ENCODE assay signal across 19 mouse cellular contexts in the genomic region with DNA sequence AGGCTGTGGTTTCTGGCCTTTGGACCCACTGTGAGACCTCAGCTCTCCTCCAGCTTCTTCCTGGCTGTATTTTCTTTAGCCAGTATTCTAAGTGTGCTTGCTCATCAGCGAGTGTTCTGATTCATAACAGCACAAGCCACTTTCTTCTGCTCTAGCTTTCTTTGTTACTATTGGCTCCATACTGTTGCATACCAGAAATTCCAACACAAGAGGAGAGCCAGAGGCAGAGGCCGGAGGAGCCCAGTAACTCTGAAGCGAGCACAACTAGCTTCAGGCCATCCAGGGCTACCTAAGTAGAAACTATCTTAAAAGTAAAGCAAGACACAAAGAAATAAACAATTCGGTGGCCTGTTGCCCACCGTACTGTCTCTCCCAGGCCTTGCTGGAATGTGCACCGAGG. TPM values are rescaled to one million over a fixed set of nuclear protein-coding genes. Genes with fewer than 3 reads are reported as not detected.
DNase-seq lines count a peak whose midpoint lies in the region; ATAC-seq and TF ChIP-seq lines count a peak whose summit lies in the region.
"Had no signal": no experiment of that assay in that cellular context is flagged by ENCODE, and none has a peak within 500 bp of the region (broad histone marks: within the 10 kb centered on the region; RNA-seq: fewer than 3 reads in every experiment).

No protein-coding gene starts in this region.

- TF ChIP-seq CTCF in kidney, postnatal 0 days (IDR thresholded peaks at IDR 0.05; ENCODE audit: low read depth) = no peak

- H3K4me2 ChIP-seq in heart, embryonic 12.5 days = no peak overlapping the region
- H3K4me2 ChIP-seq in kidney, embryonic 16.5 days (replicated peaks; ENCODE audit: low read depth, low read length) = no peak overlapping the region
- no peak overlapping the region for H3K4me2 ChIP-seq in kidney, postnatal 0 days (ENCODE audit: low read length)
- H3K4me2 ChIP-seq: hindbrain, embryonic 14.5 days; midbrain, embryonic 11.5 days had no signal

- DNase-seq in heart, postnatal 25 days (ENCODE audit: low spot score) = no peak
- no peak for DNase-seq in kidney, adult 9 months
- DNase-seq in R1 (ENCODE audit: low read depth, low spot score) = peak; percentile 52
- peak; percentile 77 for DNase-seq in kidney, postnatal 0 days (ENCODE audit: low spot score)
- no peak for DNase-seq in urinary bladder, postnatal 14 days (ENCODE audit: low spot score)
- DNase-seq: adrenal gland, adult 2 months; cerebellum, adult 9-10 months; gastrocnemius, postnatal 36 days; left cerebral cortex, postnatal 4 days; lung, adult 2 months; right cerebral cortex, postnatal 14 days; thymus, postnatal 36 days had no signal

- peaks cover 20% of the 10 kb centered on the region for H3K4me1 ChIP-seq in heart, embryonic 12.5 days (replicated peaks)
- no peaks in the 10 kb centered on the region for H3K4me1 ChIP-seq in kidney, embryonic 16.5 days (ENCODE audit: insufficient read depth, low read length)
- no peaks in the 10 kb centered on the region for H3K4me1 ChIP-seq in kidney, postnatal 0 days (replicated peaks; ENCODE audit: insufficient read depth, low read length)

- peak overlapping the region; percentile 72 for H3K27ac ChIP-seq in heart, embryonic 12.5 days (ENCODE audit: poor library complexity, severe bottlenecking)
- peak overlapping the region; percentile 61; the same call in 1 of the 2 replicates for H3K27ac ChIP-seq in kidney, embryonic 16.5 days (ENCODE audit: low read length)
- H3K27ac ChIP-seq in kidney, postnatal 0 days = no peak overlapping the region; the same call in 1 of the 2 replicates
- H3K27ac ChIP-seq: hindbrain, embryonic 14.5 days had no signal

- no peak overlapping the region for H3K4me3 ChIP-seq in heart, embryonic 12.5 days
- no peak overlapping the region for H3K4me3 ChIP-seq in kidney, embryonic 16.5 days (ENCODE audit: low read length)
- H3K4me3 ChIP-seq in kidney, postnatal 0 days (replicated peaks; ENCODE audit: low read depth, low read length) = no peak overlapping the region

- H3K9me3 ChIP-seq in heart, embryonic 12.5 days (replicated peaks) = no peaks in the 10 kb centered on the region
- H3K9me3 ChIP-seq in kidney, embryonic 16.5 days (ENCODE audit: low read length) = no peaks in the 10 kb centered on the region
- no peaks in the 10 kb centered on the region for H3K9me3 ChIP-seq in kidney, postnatal 0 days (replicated peaks; ENCODE audit: low read length)

- H3K36me3 ChIP-seq in heart, embryonic 12.5 days = no peaks in the 10 kb centered on the region
- H3K36me3 ChIP-seq in kidney, embryonic 16.5 days (ENCODE audit: insufficient read depth, low read length) = no peaks in the 10 kb centered on the region
- no peaks in the 10 kb centered on the region for H3K36me3 ChIP-seq in kidney, postnatal 0 days (ENCODE audit: insufficient read depth, low read length)

- WGBS in heart, embryonic 12.5 days = 39% methylated on average over 6 of the region's 6 CpGs
- WGBS in kidney, embryonic 16.5 days = 52% methylated on average over 6 of the region's 6 CpGs
- 55% methylated on average over 6 of the region's 6 CpGs for WGBS in kidney, postnatal 0 days

- no peaks in the 10 kb centered on the region for H3K27me3 ChIP-seq in heart, embryonic 12.5 days (replicated peaks)
- H3K27me3 ChIP-seq in kidney, embryonic 16.5 days (ENCODE audit: insufficient read depth, low read length) = no peaks in the 10 kb centered on the region
- H3K27me3 ChIP-seq in kidney, postnatal 0 days (ENCODE audit: insufficient read depth, low read length) = no peaks in the 10 kb centered on the region

- H3K9ac ChIP-seq in heart, embryonic 12.5 days = no peak overlapping the region
- H3K9ac ChIP-seq in kidney, embryonic 16.5 days (replicated peaks; ENCODE audit: low read length) = no peak overlapping the region
- no peak overlapping the region for H3K9ac ChIP-seq in kidney, postnatal 0 days (ENCODE audit: low read depth, low read length)
- H3K9ac ChIP-seq: hindbrain, embryonic 14.5 days had no signal

- ATAC-seq in heart, embryonic 12.5 days (ENCODE audit: insufficient number of reproducible peaks, low FRiP score) = peak; percentile 71; the same call in 1 of the 2 replicates
- peak; percentile 81 for ATAC-seq in kidney, embryonic 16.5 days (ENCODE audit: low FRiP score, low TSS enrichment)
- ATAC-seq in kidney, postnatal 0 days (replicated peaks; ENCODE audit: low FRiP score, low read depth) = no peak
- no peak for ATAC-seq in CD4-positive, CD25-positive, alpha-beta regulatory T cell, adult 4 months

- intact Hi-C loops in heart, postnatal 25 days (cut with DNase I) = no loop called here

RNA-seq across cellular contexts. Expression of a gene that starts 6.6 kb away (rescaled TPM):
- polyA plus RNA-seq in heart, embryonic 12.5 days (2016; fragmentation: Nextera tagmentation; extraction: Ambion mirVana) = not detected in 2 replicates
- total RNA-seq in heart, postnatal 25 days (2021) = not detected
- polyA plus RNA-seq in kidney, embryonic 16.5 days (2015; fragmentation: Nextera tagmentation; extraction: Ambion mirVana) = 1.1 and 1.2 TPM in 2 replicates
- polyA plus RNA-seq in kidney, postnatal 0 days (2015; fragmentation: Nextera tagmentation; extraction: Ambion mirVana) = 1.3 and 2.1 TPM in 2 replicates
- not detected for polyA plus RNA-seq in CD4-positive, CD25-positive, alpha-beta regulatory T cell, adult 4 months (2017; shearing (Covaris generic))
- total RNA-seq: adrenal gland, adult 2 months; gastrocnemius, postnatal 36 days; left cerebral cortex, postnatal 4 days; MEL had no signal
- polyA plus RNA-seq: adrenal gland, adult 2 months; C2C12; hindbrain, embryonic 14.5 days; lung, adult 2 months had no signal

Comparison
In these comparisons a context has a peak if more than half of its experiments do, and no peak if none do; other contexts are left out.
1. ATAC-seq: peak in heart, embryonic 12.5 days (single experiment) and kidney, embryonic 16.5 days (single experiment); none in kidney, postnatal 0 days (single experiment) and CD4-positive, CD25-positive, alpha-beta regulatory T cell, adult 4 months (single experiment).
2. DNase-seq: peak in R1 (single experiment) and kidney, postnatal 0 days (single experiment); none in heart, postnatal 25 days (single experiment), kidney, adult 9 months (single experiment) and urinary bladder, postnatal 14 days (single experiment).